Mouse (Mus musculus): ENCODE data around the gene Gm29609. TPM values are rescaled to one million over a fixed set of nuclear protein-coding genes. Genes with fewer than 3 reads are reported as not detected.
"Not testable (repeated sequence)": the region's sequence is repeated elsewhere in the genome, so short reads cannot be mapped to it uniquely, and the experiment has no call there.

The Gm29609 gene
- polyA plus RNA-seq (2016; fragmentation: Nextera tagmentation; extraction: Ambion mirVana), result 1.7 and 2.1 TPM in 2 replicates

GRCm38 (mm10) chr5:31179766-31180630, at the start of gene Gm29609, which contains the start of gene Gtf3c2:
Gm29609 (minus strand) TSS chr5:31179911.
Gtf3c2 (minus strand) TSS chr5:31180144.
- WGBS, result under 1% methylated on average over 59 of the region's 59 CpGs
- H3K9me3 ChIP-seq, result no peaks in the 10 kb centered on the region
- no peaks in the 10 kb centered on the region for H3K27me3 ChIP-seq

GRCm38 (mm10) chr5:31226641-31227040, 46.9 kb upstream of the Gm29609 start:
- Histone ChIP-seq H3K36me3 (replicated peaks) (no peaks in the 10 kb centered on the region), H3K27me3 (no peaks in the 10 kb centered on the region; the same call in 1 of the 2 replicates), H3K9me3 (no peaks in the 10 kb centered on the region), H3K4me1 (no peaks in the 10 kb centered on the region), H3K4me3 (replicated peaks) (no peak overlapping the region), H3K9ac (no peak overlapping the region), H3K27ac (no peak overlapping the region), H3K4me2 (no peak overlapping the region)
- no peak for ATAC-seq (ENCODE audit: low FRiP score)
- 76% methylated on average over 1 of the region's 1 CpGs for WGBS

More at GRCm38 (mm10) chr5:31179766-31180630, at the start of gene Gm29609, which contains the start of gene Gtf3c2:
- ATAC-seq (ENCODE audit: low FRiP score), result peak; percentile 98
- H3K4me3 ChIP-seq (replicated peaks), result peak within 1 kb of the TSS; percentile 84
- H3K9ac ChIP-seq, result peak within 1 kb of the TSS; percentile 71
- peak within 1 kb of the TSS; percentile 99 for H3K27ac ChIP-seq
- H3K4me2 ChIP-seq, result peak within 1 kb of the TSS; percentile 82
- peaks cover 20% of the 10 kb centered on the region for H3K4me1 ChIP-seq
- peaks cover 6% of the 10 kb centered on the region; the same call in 1 of the 2 replicates for H3K36me3 ChIP-seq (replicated peaks)

- Histone ChIP-seq H3K27me3 (no peaks in the 10 kb centered on the region), H3K9me3 (no peaks in the 10 kb centered on the region), H3K4me3 (replicated peaks) (no peak overlapping the region), H3K4me1 (peaks cover 9% of the 10 kb centered on the region), H3K27ac (no peak overlapping the region), H3K9ac (no peak overlapping the region), H3K36me3 (replicated peaks) (no peaks in the 10 kb centered on the region), H3K4me2 (no peak overlapping the region)
- ATAC-seq (ENCODE audit: low FRiP score), result no peak
- WGBS, result 94% methylated on average over 9 of the region's 9 CpGs
Observed at GRCm38 (mm10) chr5:31222696-31223095, 43.0 kb upstream of the Gm29609 start.

GRCm38 (mm10) chr5:31221304-31221945, 41.7 kb upstream of the Gm29609 start:
- ATAC-seq (ENCODE audit: low FRiP score), result no peak; the same call in 1 of the 2 replicates

GRCm38 (mm10) chr5:31220448-31221303, 41.0 kb upstream of the Gm29609 start, which contains the start of gene Ppm1g:
Ppm1g (minus strand) TSS chr5:31220687.
- under 1% methylated on average over 66 of the region's 70 CpGs for whole genome bisulfite sequencing
- Histone ChIP-seq H3K9me3 (no peaks in the 10 kb centered on the region), H3K4me1 (peaks cover 9% of the 10 kb centered on the region), H3K36me3 (replicated peaks) (no peaks in the 10 kb centered on the region), H3K9ac (peak within 1 kb of the TSS; percentile 90), H3K27ac (peak within 1 kb of the TSS; percentile 93), H3K27me3 (no peaks in the 10 kb centered on the region), H3K4me3 (replicated peaks) (peak within 1 kb of the TSS; percentile 98), H3K4me2 (peak within 1 kb of the TSS; percentile 77)
- ATAC-seq (ENCODE audit: low FRiP score), result peak; percentile 96

More at GRCm38 (mm10) chr5:31221304-31221945, 41.7 kb upstream of the Gm29609 start:
- H3K27me3 ChIP-seq, result no peaks in the 10 kb centered on the region
- H3K9ac ChIP-seq, result peak overlapping the region; percentile 90
- H3K4me3 ChIP-seq (replicated peaks), result peak overlapping the region; percentile 98
- H3K4me2 ChIP-seq, result peak overlapping the region; percentile 77
- no peaks in the 10 kb centered on the region for H3K9me3 ChIP-seq
- WGBS, result 10% methylated on average over 11 of the region's 11 CpGs
- H3K27ac ChIP-seq, result peak overlapping the region; percentile 93
- H3K4me1 ChIP-seq, result peaks cover 9% of the 10 kb centered on the region
- no peaks in the 10 kb centered on the region for H3K36me3 ChIP-seq (replicated peaks)

- peak overlapping the region; percentile 93 for H3K27ac ChIP-seq
- H3K9ac ChIP-seq, result peak overlapping the region; percentile 90
- H3K4me3 ChIP-seq (replicated peaks), result peak overlapping the region; percentile 98
- 0% methylated on average over 38 of the region's 40 CpGs for WGBS
- no peaks in the 10 kb centered on the region for H3K9me3 ChIP-seq
- no peaks in the 10 kb centered on the region for H3K36me3 ChIP-seq (replicated peaks)
- H3K4me2 ChIP-seq, result peak overlapping the region; percentile 77
- no peaks in the 10 kb centered on the region for H3K27me3 ChIP-seq
- ATAC-seq (ENCODE audit: low FRiP score), result no peak; the same call in 1 of the 2 replicates
- peaks cover 9% of the 10 kb centered on the region for H3K4me1 ChIP-seq
Observed at GRCm38 (mm10) chr5:31219911-31220447, 40.3 kb upstream of the Gm29609 start.

- peak overlapping the region; percentile 77 for H3K4me2 ChIP-seq
- peak overlapping the region; percentile 93 for H3K27ac ChIP-seq
- peak overlapping the region; percentile 98 for H3K4me3 ChIP-seq (replicated peaks)
- peak overlapping the region; percentile 90 for H3K9ac ChIP-seq
- WGBS, result 3% methylated on average over 11 of the region's 11 CpGs
- H3K9me3 ChIP-seq, result no peaks in the 10 kb centered on the region
- no peaks in the 10 kb centered on the region for H3K27me3 ChIP-seq
- no peak for ATAC-seq (ENCODE audit: low FRiP score)
- peaks cover 9% of the 10 kb centered on the region for H3K4me1 ChIP-seq
- no peaks in the 10 kb centered on the region for H3K36me3 ChIP-seq (replicated peaks)
Observed at GRCm38 (mm10) chr5:31219474-31219873, 39.8 kb upstream of the Gm29609 start.

GRCm38 (mm10) chr5:31219070-31219469, 39.4 kb upstream of the Gm29609 start:
- Histone ChIP-seq H3K9ac (no peak overlapping the region), H3K27ac (no peak overlapping the region), H3K27me3 (no peaks in the 10 kb centered on the region), H3K4me2 (peak overlapping the region; percentile 77), H3K36me3 (replicated peaks) (no peaks in the 10 kb centered on the region), H3K4me3 (replicated peaks) (peak overlapping the region; percentile 98), H3K9me3 (no peaks in the 10 kb centered on the region), H3K4me1 (peaks cover 9% of the 10 kb centered on the region)
- no peak for ATAC-seq (ENCODE audit: low FRiP score)
- 0% methylated on average over 2 of the region's 2 CpGs for WGBS

GRCm38 (mm10) chr5:31218294-31218693, 38.6 kb upstream of the Gm29609 start:
- ATAC-seq (ENCODE audit: low FRiP score), result no peak
- Histone ChIP-seq H3K9me3 (no peaks in the 10 kb centered on the region), H3K27ac (no peak overlapping the region), H3K9ac (no peak overlapping the region), H3K4me2 (no peak overlapping the region), H3K4me3 (replicated peaks) (no peak overlapping the region), H3K4me1 (peaks cover 9% of the 10 kb centered on the region), H3K27me3 (no peaks in the 10 kb centered on the region), H3K36me3 (replicated peaks) (no peaks in the 10 kb centered on the region)
- 74% methylated on average over 7 of the region's 7 CpGs for WGBS

GRCm38 (mm10) chr5:31216554-31216953, 36.8 kb upstream of the Gm29609 start:
- H3K9ac ChIP-seq; H3K4me2 ChIP-seq; H3K9me3 ChIP-seq; H3K4me3 ChIP-seq (replicated peaks); ATAC-seq (ENCODE audit: low FRiP score); H3K4me1 ChIP-seq; H3K27me3 ChIP-seq; H3K27ac ChIP-seq; H3K36me3 ChIP-seq (replicated peaks): not testable (repeated sequence)
- 94% methylated on average over 6 of the region's 6 CpGs for WGBS

GRCm38 (mm10) chr5:31204421-31204820, 24.7 kb upstream of the Gm29609 start:
- H3K36me3 ChIP-seq (replicated peaks), result peaks cover 72% of the 10 kb centered on the region
- H3K9ac ChIP-seq, result no peak overlapping the region
- H3K9me3 ChIP-seq, result peaks cover 5% of the 10 kb centered on the region
- no peak overlapping the region for H3K4me2 ChIP-seq
- no peak overlapping the region for H3K27ac ChIP-seq
- H3K4me1 ChIP-seq, result peaks cover 25% of the 10 kb centered on the region
- no peaks in the 10 kb centered on the region for H3K27me3 ChIP-seq
- no peak overlapping the region for H3K4me3 ChIP-seq (replicated peaks)
- ATAC-seq (ENCODE audit: low FRiP score), result no peak
- 96% methylated on average over 6 of the region's 6 CpGs for WGBS

Measured in forebrain, embryonic 12.5 days (tissue).